Mouse (Mus musculus) embryo, embryonic 10 days (tissue): ENCODE results near the gene Fbxl20.

Source experiments
- DNase-seq: peaks from one replicate; pipeline ENCODE4 v3.0.0-alpha.2; 2015; ENCODE audit warnings: low spot score

Fbxl20 gene

GRCm38 (mm10) chr11:98049672-98050519 lies 100.3 kb downstream of the Fbxl20 start:
- no peak for DNase-seq

- no peak for DNase-seq
Observed at GRCm38 (mm10) chr11:98047745-98048144, 102.5 kb downstream of the Fbxl20 start.

DNA sequence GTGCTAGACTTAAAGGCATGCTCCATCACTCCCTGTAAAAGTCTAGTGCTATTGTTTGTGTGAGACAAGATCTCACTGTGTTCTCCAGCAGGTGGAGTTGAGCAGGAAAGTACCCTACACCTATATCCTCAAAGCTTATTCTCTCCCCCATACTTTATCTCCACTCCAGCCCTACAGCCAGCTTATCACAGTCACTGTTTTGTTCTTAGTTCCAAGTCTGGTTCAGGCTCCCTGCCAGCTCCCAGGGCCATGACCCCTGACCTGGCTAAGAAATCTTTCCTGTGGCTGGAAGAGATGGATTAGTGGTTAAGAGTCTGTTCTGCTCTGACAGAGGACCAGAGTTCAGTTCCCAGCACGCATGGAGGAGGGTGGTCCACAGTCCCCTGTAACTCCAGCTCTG lies 103.7 kb downstream of the Fbxl20 start:
- DNase-seq: no peak

GRCm38 (mm10) chr11:98045596-98045995 lies 104.6 kb downstream of the Fbxl20 start:
- no peak for DNase-seq

DNA sequence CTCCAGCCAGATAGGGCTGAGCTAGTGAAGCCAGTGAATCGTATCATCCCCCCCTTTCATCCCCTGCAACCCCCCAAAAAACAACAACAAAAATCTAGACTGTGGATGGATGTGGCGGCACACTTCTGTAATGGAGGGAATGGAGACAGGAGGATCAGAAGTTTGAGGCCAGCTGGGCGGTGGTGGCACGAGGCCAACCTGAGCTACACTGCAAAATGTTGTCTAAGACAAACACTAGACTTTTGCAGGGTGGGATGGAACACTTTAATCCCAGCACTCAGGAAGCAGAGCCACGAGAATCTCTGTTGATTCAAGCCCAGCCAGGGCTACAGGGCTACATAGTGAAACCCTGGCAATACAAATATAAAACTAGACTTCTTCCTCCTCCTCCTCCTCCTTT lies 106.1 kb downstream of the Fbxl20 start:
- no peak for DNase-seq

- DNase-seq: no peak
Observed at GRCm38 (mm10) chr11:98042741-98043140, 107.5 kb downstream of the Fbxl20 start.

DNA sequence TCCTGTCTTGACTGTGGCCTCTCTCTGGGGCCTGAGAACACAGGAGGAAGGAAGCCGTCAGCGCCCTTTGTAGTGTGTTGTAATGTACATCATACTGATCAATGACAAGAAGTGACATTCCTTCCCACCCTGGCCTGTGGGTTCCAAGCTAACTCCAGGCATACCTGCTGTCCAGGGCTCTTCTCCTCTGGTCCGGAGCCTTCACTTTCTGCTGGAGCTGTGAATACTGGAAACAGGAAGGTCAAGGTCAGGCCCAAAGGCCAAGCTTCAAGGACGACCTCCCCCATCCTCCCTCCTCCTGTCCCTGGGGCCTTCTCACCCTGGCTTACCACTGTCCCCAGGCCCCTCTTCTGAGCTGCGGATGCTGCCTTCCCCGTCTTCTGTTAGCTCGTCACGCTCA lies 109.2 kb downstream of the Fbxl20 start:
- no peak for DNase-seq

DNA sequence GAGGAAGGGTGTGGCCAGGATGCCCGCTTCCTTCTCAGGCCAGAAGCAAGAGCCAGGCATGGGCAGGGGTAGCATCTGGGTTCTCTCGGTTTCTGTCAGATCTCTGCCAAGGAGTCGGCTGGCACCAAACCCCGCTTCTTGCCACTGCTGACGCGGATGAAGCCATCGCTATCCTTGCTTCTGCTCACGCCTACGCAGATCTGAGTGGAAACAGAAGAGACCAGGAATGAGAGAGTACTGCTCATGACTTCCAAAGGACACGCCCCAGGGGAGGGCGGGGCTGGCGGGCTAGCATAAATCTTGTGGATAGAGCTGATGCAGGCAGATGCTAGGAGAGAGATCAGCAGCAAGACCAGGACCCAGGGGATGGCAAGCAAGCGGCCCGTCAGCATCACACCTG lies 112.3 kb downstream of the Fbxl20 start:
- no peak for DNase-seq

- peak; percentile 65 for DNase-seq
Observed at GRCm38 (mm10) chr11:98035977-98036377, 114.2 kb downstream of the Fbxl20 start.

DNA sequence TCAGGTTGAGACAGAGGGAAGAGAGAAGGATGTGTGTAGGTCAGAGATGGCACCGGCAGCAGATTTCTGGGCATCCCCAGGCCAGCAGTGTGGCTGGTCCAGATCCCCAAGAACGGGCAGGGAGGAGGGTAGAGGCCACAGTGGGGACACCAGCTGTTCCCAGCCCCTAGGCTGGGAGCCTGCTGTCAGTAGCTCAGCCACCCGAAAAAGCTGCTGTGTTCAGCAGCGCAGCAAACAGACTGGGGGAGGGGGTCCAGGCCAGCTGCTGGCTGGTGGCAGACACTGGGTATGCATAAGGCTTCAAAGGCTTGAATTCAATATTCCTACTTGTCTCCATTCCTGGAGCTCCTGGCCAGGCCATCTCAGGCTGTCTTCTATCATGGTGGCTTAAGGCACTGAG lies 115.4 kb downstream of the Fbxl20 start:
- no peak for DNase-seq

DNA sequence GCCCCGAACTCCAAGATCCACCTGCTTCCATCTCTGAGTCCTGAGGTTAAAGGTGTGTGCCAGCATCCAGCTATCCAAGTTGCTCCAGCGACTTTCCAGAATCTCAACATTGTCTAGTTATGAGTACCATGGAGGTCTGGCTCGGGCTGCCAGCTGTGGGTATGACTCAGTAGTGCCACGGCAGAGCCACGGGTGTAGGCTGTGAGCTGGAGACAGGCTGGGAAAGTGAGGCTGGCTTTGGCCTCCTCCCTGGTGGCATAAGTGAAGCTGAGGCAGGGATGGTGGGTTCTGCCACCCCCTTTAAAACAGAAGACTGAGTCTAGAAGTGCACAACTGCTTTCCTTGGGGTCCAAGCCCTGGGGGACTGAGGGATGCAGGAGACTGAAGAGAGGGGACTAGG lies 116.1 kb downstream of the Fbxl20 start:
- no peak for DNase-seq
